Mouse (Mus musculus): ENCODE results near the gene Mcpt4.
"Not testable (repeated sequence)": the region's sequence is repeated elsewhere in the genome, so short reads cannot be mapped to it uniquely, and the experiment has no call there.

DNA sequence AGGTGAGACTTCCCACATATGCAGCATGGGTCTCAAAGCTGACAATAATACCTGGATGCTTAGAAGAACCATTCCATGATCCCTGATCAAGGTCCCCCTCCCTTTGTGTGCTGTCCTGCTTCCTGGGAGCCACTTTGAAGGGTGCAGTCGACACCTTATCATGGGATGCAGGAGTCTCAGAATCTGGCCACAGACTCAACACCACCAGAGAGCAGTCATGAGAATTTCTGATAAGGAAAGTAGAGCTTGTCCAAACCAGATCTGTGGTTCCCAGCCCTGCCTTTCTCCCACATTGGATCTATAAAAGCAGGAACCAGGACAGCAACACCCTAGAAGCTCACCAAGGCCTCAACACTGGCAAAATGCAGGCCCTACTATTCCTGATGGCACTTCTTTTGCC lies 20.3 kb downstream of the Mcpt4 start, which contains the start of gene Mcpt2:
- TF ChIP-seq GATA1, TAL1 (IDR thresholded peaks at IDR 0.05; ENCODE audit: low read length): not testable (repeated sequence)

Data from erythroblast, embryonic 14.5 days (primary cell).